Mouse (Mus musculus) urinary bladder, postnatal 10 days (tissue): ENCODE results near the gene Nit2.
"Not testable (repeated sequence)": the region's sequence is repeated elsewhere in the genome, so short reads cannot be mapped to it uniquely, and the experiment has no call there.

ENCODE experiments used
- DNase-seq: peaks from one replicate; pipeline ENCODE4 v3.0.0; 2022; ENCODE audit warnings: low spot score

The Nit2 gene

DNA sequence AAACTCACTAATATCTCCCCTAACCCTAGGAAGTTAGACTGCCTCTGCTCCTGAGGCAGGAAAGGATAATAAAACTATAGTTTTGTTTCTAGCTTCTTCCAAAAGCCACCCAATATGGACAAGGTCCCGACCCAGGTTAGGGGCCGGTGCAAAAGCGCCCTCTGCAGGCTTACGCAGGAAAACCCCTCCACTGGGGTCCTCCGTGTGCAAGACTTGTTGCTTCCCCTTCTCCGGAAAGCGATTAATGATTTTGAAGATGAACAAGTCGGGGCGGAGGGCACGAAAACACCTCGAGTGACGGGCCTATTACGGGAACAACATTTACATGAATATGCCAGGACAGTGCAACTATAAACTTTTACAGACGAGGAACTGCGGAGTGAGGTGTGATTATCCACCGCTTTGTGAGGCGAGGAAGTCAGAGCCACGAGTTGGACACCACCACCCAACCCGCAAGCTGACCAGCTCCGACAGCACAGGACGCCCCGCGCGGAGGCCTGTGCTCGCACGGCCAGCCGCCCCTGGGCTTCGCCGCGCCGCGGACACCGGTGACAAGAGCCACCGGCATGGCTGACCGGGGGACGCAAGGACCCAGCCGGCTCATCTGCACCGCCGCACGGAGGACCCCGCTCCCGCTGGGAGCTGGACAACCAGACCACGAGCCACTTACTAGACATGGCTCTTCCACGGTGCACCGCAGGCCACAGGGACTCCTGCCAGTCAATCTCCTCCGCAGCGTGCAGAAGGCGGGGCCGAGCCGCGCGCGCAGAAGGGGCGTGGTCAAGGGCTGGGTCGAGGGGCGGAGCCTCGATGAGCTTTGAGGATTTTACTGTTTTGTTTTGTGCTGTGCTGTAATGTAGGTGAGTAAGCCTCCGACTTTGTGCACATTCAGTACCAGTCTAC, at the start of gene Nit2:
Gene Nit2, minus strand, starts transcription at position 731 of the 903 bp plus-strand sequence.
- DNase-seq = peak; percentile 84

DNA sequence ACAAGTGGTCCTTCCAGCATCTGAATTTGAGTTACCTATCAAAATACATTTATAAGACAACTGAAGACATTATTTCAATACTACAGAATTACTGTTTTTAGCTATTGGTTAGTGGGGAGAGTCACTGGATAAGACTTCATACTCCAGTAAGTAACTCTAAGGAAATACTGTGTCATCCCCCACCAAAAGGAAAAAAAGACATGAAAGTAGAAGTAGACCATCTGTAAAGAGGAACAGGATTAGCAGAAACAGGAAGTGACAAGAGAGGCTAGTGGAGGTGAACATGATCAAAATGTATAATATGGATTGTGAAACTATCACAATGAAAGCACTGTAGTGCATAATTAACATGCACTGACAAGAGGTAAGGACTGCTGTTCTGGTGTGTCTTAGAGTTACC, 48.8 kb upstream of the Nit2 start:
- no peak for DNase-seq

DNA sequence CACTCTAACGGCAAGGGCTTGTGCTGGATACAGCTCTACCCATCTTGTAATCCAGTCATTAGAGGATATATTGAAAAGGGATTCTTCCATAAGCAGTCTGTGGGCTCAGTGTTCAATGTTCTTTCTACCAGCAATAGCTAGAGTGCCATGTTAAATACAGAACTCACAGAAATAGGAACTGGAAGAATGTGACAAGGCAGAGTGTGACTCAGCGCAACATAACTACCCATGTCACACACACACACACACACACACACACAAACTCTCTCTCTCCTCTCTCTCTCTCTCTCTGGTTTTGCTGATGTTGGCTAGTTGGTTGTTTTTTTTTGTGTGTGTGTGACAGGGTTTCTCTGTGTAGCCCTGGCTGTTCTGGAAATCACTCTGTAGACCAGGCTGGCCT, 43.9 kb upstream of the Nit2 start:
- no peak for DNase-seq

DNA sequence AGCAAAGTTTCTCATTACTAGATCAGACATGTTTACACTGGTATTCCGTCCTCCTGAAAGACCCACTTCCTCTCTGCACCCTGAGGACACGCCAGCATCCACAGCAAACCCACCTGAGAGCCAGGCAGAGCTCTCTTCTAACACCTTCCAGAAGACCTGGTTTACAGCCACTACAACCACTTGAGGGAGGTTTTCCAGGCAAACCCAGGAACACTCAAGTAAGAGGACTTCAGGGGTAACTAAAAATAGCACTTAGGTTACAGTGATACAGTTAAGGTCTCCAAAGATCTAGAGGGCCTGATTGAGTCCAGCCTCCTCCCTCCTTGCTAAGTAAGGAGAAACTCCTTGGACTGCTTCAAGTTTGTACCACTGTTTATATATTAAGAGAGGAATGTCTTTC, 41.2 kb upstream of the Nit2 start:
- DNase-seq = no peak

DNA sequence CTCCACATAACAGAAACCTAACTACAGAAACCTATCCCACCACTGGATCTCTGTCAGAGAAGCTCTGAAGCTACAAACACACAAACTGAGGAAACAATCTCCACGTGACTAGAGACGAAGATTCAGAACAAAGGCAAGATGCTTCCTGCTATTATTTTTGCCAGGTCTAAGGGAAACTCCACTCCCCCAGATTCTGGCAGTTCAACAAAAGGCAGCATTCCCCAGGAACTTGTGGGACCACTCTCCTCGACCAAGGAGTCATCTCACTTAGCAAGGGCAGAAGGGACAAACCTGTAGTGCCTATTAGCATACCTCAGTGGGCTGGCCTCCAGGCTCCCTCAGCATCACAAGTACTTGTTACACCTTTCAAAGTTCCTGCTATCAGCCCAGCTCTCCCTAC, 30.1 kb upstream of the Nit2 start:
- no peak for DNase-seq

DNA sequence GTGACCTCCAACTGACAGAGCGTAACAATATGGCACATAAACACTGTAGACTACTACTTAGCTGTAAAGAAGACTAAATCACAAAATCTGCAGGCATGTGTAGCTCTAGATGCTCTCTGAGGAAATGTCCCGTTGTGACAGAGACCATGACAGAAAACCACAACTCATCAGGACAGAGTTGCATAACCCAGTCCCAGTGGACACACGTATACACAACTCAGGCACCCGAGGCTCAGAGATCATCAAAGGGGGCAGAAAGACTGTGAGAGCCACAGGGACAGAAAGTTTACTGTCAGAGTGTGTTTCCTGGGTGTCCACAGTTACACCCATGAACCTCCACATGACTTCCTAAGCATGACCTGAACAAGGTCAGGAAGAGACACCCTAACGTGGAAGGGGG, 29.4 kb upstream of the Nit2 start:
- DNase-seq = no peak

DNA sequence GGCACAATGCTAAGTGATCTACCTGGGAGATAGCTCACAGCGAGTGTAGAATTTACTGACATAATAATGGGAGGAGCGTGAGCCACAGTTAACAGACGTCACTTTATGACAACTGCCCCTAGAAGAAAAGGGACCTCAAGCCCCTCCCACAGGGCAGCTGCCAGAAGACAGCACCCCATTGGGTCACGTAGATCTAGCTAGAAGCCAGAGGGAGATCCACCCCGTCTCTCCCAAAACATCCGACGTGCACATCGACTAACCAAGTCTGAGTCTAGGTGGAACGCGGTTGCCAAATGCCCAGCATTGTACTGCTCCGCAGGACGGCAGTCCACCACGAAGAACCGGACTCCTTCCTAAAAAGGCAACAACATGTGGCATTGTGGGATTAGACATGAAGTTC, 24.1 kb upstream of the Nit2 start:
- DNase-seq = no peak

DNA sequence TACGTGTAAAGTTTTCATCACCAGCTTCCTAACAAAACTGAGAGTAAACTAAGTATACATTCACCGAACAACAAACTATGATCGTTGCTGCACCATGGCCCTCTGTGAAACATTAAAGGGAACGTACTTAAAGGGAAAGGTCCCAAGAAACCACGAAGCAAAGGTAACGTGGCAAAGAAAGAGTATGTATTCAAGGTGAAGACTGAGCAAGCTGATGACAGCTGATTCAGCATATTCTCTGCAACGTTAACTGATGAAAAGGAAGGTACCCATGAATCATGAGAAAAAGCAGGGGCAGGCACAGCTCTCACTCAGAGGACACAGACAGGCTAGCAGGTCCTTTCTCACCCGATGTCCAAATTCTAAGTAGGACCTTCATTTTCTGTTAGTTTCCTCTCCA, 23.2 kb upstream of the Nit2 start:
- no peak for DNase-seq

DNA sequence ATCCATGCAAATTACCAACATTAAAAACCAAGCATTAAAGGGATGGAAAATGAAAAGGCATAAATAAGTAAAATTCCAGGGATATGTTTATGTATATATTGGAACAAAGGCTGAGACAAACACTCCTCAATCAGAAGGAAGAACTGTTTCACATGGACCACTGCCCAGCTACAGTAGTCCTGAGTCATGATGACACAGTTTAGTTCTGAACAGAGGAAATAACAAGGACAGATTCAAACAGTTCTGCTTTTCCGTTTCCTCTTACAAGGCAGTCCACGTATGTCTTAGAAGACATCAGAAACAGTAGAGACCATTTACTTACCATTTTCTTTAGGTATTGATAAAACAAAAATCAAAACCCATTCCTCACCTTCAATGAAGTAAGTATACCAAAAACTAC, 22.4 kb upstream of the Nit2 start:
- no peak for DNase-seq

DNA sequence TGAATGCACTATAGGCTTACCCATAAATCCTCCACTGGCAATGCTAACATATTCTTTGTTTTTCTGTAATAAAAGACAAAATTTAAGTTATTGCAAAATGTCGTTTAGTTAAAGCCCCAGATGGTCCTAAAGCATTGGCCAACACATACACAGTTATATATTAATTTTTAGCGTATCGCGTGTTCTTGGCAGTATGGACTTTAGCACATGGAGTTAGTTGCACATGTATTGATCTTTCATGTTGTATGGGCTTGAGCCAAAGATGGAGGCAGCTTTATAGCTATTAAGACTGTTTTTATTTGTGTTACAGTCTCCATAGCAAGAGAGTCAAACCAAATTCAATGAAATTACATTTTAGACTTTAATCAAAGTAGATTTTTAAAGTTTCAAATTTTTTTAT, 19.5 kb upstream of the Nit2 start:
- DNase-seq = no peak

DNA sequence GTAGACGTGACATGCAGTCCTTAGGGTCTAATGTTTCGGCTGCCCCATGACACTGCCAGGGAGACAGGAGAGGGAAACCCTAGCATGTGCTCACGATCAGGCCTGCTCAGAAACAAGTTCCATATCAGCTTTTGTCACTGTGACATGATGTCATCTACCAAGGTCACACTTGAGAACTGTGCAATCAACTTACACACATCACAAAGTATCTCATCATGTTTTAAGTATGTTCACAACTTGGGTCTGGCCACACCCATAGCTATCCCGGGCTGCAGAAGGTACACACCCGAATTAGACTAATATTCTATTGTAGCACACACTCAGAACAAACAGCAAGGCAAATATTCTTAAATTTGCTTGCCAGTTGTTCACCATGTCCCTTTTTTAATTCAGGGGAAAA, 14.9 kb upstream of the Nit2 start:
- no peak for DNase-seq

DNA sequence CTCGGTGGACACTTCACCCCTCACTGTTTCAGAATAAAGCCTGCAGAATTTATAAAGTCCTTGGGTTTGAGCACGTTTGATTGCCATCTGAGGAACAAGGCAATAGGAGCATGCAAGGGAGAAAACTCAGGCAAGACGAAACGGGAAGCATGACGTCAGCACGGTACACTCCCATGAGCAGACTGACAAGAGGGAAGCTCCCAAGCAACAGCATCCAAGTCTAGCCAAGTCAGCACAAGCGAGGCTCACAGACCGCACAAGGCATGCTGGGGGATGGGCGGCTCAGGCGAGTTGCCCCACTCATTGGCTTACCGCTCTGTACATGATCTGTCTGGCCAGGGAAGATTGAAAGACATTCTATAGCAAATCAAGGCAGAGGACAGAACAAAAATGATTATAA, 14.0 kb upstream of the Nit2 start:
- no peak for DNase-seq

DNA sequence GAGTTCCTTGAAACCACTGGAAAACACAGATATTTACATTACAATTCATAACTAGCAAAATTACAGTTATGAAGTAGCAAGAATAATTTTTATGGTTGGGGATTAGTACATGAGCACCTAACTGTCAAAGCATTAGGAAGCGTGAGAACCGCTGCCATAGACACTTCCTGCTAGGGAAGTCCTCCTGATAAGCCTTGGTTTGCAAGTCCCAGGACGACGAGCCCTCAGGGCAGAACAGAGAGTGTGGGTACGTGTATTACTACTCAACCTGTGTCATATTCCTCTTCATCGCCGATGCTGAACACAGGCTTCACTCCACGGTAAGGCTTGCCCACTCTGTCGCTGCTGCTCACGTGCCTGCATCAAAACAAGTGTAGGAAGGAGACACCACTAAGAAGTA, 10.5 kb upstream of the Nit2 start:
- DNase-seq = no peak

DNA sequence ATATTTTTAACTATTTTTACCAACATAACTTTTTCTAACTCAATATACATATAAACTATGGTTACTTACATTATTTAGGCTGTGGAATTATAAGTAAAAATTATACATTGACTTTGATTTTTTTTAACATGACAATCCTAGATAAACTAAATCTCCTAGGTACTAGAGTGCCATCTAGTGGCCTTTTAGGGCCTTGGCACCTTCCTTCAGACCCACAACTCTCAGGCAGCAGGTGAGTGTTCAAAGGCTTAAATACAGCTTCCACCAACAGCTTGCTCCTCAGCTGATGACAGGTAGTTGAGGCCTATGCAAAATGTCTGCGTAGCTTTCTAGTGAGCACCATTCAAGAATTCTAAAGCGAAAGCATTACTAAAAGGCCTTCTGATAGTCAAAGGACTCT, 10.1 kb upstream of the Nit2 start:
- no peak for DNase-seq

DNA sequence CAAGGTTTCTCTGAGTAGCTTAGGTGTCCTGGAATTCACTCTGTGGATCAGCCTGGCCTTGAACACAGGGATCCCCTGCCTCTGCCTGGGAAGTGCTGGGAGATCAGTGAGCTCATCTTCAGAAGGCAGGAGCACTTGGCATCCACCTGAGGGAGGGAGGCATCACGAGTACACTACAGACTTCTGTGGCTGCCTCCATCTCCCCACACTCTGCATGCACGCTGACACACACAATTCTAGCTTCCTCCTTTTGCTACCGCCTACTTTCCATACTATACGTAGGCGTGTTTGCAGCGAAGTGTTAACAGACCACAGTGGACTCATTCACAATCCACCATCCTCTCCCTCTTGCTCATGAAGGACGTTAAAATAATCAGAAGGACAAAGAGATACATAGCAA, 9.1 kb upstream of the Nit2 start:
- no peak for DNase-seq

DNA sequence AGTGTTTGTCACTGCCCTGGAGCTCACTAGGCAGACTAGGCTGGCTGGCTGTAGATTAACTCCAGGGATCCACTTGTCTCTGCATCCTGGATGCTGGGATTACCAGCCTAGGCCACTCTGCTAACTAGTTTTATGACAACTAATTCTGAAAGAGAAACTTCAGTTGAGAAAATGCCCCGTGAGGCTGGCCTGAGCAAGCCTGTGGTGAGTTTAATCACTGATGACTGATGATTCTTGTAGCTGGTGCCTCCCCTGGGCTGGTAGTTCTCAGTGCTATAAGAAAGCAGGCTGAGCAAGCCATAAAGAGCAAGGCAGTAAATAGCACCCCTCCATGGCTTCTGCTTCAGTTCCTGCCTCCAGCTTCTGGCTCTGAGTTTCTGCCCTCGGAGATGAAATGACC, 8.6 kb upstream of the Nit2 start:
- DNase-seq = no peak

DNA sequence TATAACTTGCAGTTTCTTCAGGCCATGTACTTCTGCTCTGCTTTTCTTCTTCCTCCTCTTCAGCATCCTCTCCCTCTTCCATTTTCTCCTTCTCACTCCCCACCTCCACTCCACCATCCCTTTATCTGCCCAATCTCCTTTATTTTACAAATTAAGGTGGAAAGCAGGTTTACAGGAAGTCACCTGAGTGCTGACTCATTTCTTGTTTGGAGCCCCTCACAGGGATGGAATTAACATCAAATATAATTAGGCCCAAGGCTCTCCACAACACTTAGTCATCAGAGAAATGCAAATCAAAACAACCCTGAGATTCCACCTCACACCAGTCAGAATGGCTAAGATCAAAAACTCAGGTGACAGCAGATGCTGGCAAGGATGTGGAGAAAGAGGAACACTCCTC, 7.3 kb upstream of the Nit2 start:
- DNase-seq = not testable (repeated sequence)

DNA sequence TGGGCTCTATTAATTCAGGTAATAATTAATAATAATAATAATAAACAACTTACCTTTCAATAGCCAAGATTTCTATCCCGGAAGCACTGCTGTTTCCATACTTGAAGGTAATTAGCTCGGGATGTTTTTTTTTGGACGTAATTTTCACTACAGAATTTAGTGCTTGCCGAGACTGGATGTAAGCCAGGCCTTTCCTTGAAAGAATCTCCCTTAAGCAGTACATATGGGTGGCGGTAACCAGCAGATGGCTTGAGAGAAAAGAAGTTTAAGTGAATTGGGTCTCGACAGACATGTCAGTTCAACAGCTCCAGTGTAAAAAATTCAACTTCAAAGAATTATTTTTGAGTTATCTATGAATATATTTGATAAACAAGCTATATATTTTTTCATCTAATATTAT, 4.4 kb upstream of the Nit2 start:
- DNase-seq = no peak

DNA sequence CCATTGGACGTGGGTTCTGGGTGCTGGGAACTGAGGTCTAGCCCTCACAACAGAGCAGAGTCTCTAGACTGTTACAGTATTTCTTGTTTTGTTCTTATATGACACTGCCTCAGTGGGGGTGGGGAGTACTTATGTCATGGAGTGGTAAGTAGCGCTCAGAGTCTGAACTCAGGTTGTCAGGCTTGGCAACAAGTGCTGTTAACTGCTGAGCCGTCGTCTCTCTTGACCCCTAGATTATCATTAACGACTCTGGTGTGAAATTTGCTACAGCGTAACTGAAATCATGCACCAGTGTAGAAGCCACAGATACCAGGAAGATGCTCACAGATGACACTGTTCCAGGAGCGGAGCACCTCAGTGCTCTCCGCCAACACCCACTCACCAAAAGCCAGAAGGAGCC, 4.0 kb upstream of the Nit2 start:
- DNase-seq = no peak

DNA sequence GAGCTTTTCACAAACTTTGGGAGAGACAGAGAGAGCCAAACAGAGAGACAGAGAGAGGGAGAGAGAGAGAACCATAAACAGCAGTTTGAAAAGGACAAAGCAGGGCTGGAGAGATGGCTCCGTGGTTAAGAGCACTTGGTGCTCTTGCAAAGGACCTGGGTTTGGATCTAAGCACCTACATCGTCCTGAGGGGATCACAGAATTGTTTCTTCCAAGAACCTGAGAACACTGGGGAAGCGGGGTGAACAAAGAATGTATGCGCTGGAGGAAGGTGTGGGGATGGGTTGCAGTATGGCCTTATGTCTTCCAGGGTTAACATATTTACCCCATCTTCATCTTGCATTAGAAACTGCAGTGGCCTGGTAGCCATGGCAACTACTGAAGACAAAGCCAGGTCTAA, 1.1 kb upstream of the Nit2 start:
- no peak for DNase-seq

DNA sequence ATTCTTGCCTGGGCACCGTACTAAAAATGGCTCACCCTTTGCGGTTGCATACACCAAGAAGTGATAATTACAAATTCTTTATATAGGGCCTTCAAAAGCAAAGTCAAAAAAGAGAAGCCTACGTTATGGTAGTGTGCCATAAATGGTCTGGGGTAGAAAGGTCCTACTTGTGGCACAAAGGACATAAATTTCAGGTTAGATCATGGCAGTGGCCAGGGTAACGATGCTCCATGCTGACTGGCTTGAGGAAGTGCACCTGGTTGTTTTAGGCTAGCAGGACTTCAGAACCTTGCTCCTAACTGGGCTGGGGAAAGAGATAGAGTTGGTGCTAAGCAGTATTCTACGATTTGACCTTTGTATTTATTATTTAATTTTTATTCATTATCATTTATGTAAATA, 372 bp upstream of the Nit2 start:
- DNase-seq = no peak

DNA sequence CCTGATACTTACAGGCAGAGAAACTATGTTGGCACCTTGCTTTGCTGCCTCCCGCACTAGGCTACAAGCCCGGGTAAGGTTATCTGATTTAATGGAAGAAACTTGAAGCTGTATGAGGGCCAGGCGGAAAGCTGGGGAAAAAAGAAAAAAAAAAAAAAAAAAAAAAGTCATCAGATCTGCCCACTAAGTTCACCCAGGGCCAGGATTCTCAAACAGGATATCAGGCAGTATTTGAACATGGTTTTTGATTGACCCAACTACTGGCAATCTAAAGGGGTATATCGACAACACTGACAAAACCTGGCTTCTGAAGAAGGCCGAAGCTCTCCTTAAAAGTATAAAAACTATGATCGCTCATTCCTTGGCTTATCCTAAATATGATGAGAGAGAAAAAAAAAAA, 1.1 kb downstream of the Nit2 start:
- DNase-seq = no peak

DNA sequence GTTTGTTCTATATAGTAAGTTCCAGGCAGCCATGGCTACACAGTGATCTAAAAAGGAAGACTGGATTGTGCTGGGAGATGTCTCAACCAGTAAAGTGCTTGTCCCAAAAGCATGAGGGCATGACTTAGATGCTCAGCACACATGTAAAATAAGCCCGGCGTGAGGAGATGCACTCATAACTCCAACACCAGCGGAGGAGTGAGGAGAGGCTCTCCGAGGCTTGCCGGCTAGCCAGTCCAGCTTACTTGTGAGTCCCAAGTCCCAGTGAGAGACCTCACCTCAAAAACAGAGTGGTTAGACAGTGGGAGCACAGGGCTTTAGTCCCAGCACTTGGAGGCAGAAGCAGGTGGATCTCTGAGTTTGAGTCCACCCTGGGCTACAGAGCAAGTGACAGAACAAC, 2.0 kb downstream of the Nit2 start:
- no peak for DNase-seq

DNA sequence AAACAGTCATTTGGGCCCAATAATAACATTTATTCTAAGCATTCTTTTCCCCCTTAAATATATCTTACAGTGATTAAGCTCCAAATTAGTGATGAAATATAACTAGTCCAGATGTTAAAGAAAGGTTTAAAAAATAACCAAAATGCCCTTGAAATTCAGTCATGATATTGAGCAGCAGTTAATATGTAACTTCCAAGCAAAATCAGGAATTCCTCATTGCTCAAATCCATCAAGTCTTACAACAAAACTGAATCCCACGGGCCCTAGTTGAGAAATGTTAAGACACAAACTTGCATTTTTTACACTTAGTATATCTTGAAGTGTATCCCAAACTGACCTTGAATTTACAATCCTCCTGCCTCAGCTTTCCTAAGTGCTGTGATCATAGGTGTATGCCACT, 3.4 kb downstream of the Nit2 start:
- DNase-seq = no peak
